Mouse (Mus musculus) heart, embryonic 14.5 days (tissue): ENCODE results near the gene Sp7. TPM values are rescaled to one million over a fixed set of nuclear protein-coding genes. Genes with fewer than 3 reads are reported as not detected.

ENCODE experiments used
- polyA plus RNA-seq: library from polyadenylated mRNA; unstranded; fragments of >200 nt; fragmentation: Nextera tagmentation; extraction: Ambion mirVana; gene quantifications from 2 replicates; pipeline ENCODE4 v1.2.1, GENCODE M21; 2014

The Sp7 gene
- polyA plus RNA-seq, 1 experiment from 2014 or later: 0.22 TPM

Other genes with a start within 250 kb of the Sp7 start
- gene Spryd3, start 230.9 kb downstream of the Sp7 start, polyA plus RNA-seq: 12.0 and 12.4 TPM in 2 replicates
- 6.5 and 7.7 TPM in 2 replicates for gene Igfbp6, start 222.8 kb downstream of the Sp7 start, polyA plus RNA-seq
- 0.20 and 0.32 TPM in 2 replicates for gene Soat2, start 216.7 kb downstream of the Sp7 start, polyA plus RNA-seq
- gene Zfp740, start 163.9 kb downstream of the Sp7 start, polyA plus RNA-seq: 27.1 and 28.4 TPM in 2 replicates
- gene Csad, start 162.5 kb downstream of the Sp7 start, polyA plus RNA-seq: 35.1 and 36.4 TPM in 2 replicates
- 0.65 and 1.4 TPM in 2 replicates for gene Itgb7, start 135.2 kb downstream of the Sp7 start, polyA plus RNA-seq
- 6.7 and 7.6 TPM in 2 replicates for gene Rarg, start 109.7 kb downstream of the Sp7 start, polyA plus RNA-seq
- gene Gm9918, start 96.6 kb downstream of the Sp7 start, polyA plus RNA-seq: 0.15 TPM in 1 of 2 replicates, not detected in the other
- gene Mfsd5, start 87.7 kb downstream of the Sp7 start, polyA plus RNA-seq: 39.2 and 41.3 TPM in 2 replicates
- 13.5 and 16.2 TPM in 2 replicates for gene Espl1, start 70.9 kb downstream of the Sp7 start, polyA plus RNA-seq
- 397 and 431 TPM in 2 replicates for gene Pfdn5, start 41.1 kb downstream of the Sp7 start, polyA plus RNA-seq
- 59.9 and 72.7 TPM in 2 replicates for gene Myg1, start 35.5 kb downstream of the Sp7 start, polyA plus RNA-seq
- 45.0 and 48.4 TPM in 2 replicates for gene Aaas, start 16.4 kb downstream of the Sp7 start, polyA plus RNA-seq
- 8.0 and 8.2 TPM in 2 replicates for gene Sp1, start 39.0 kb upstream of the Sp7 start, polyA plus RNA-seq
- gene Amhr2, start 78.2 kb upstream of the Sp7 start, polyA plus RNA-seq: 2.1 and 3.1 TPM in 2 replicates
- gene Prr13, start 91.8 kb upstream of the Sp7 start, polyA plus RNA-seq: 108 and 114 TPM in 2 replicates
- gene Pcbp2, start 103.4 kb upstream of the Sp7 start, polyA plus RNA-seq: 184 and 194 TPM in 2 replicates
- gene Gm10337, start 136.5 kb upstream of the Sp7 start, polyA plus RNA-seq: 4.2 TPM in 1 of 2 replicates, not detected in the other
- gene Map3k12, start 149.9 kb upstream of the Sp7 start, polyA plus RNA-seq: 10.4 and 10.7 TPM in 2 replicates
- gene Tarbp2, start 151.0 kb upstream of the Sp7 start, polyA plus RNA-seq: 81.7 and 83.8 TPM in 2 replicates
- 1.4 and 2.1 TPM in 2 replicates for gene Npff, start 157.8 kb upstream of the Sp7 start, polyA plus RNA-seq